Mouse (Mus musculus) mature B cell (primary cell): ENCODE measurements around the gene Gadd45g.

Experiments used
- in situ Hi-C: fragments of 300-500 bp; cut with MboI; formaldehyde crosslinking; loops from 2 replicates; pipeline ENCODE4 v1.14.3; 2019

Gadd45g gene

DNA sequence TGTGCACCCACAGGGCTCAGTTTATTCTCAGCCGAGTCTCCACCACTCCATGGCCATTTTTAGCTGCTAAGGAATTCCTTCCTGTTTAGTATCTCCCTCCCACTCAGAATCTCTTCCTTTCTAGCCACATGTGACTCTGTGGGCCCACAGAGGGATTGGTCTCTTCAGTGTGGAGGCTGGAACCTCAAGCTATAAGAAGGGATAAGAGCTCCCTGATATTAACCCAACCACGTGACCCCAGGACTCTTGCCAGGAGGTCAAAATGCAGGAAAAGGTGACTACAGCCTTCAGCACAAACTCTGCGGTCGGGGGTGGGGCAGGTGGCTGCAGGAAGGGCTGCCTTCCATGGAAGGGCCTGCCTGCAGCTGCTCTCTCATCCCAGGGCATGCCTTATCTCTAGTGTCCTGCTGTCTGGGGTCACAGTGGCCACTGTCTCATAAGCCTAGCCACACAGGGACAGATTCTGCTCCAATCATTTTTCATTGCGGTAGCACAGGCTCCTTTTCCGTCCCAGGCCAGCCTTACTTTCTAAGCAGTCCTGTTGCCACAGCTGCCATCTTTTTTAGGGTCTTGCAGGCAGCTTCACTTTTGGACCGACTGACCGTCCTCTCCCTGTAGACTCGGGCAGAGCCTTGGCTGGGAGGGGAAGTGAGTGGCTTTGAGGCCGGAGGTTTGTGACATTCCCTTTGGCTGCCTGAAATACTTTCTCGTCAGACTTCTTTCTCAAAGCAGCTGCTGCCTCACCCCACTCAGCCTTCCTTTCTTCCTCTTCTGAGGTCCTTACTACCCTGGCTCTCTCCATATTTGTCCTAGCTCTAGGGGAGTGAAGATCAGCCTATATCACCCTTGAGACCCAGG lies 35.0 kb downstream of the Gadd45g start:
- in situ Hi-C loops = no loop called here

DNA sequence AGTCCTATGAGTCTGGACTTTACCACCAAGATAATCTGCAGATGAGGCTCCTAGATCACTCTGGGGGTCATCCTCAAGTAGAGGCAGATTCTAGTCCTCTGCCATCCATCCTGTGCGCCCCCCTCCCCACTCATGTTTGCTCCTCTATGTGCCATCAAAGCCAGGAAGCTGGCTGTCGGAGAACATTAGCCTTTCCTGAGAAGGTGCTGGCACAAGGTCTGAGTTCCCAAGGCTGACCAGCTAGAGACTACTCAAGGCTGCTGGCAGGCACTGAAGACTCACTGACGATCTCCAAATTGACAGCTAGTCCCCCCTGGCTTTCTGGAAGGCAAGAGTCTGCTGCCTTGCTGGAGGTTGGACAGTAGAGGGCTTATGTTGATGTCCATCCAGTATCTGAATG lies 35.7 kb downstream of the Gadd45g start:
- in situ Hi-C loops = no loop called here

DNA sequence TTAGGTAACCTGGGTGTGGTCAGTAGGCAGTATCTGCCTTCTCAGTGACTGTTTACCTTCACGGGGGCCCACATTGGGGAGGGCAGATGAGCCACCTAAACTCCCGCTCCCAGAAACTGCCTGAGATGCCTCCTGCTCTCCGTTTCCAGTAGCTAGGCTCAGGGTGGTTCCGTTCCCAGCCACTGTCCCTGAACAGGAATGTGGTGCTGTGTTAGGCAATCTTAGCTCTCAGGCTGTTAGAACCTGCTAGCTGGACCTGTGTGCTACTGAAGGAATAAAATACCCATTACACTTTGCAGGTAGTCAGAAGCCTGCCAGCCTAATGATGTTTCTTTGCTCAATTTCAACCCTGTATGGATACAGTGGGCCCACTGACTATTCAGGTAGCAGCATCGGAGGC lies 37.8 kb downstream of the Gadd45g start:
- in situ Hi-C loops = no loop called here

DNA sequence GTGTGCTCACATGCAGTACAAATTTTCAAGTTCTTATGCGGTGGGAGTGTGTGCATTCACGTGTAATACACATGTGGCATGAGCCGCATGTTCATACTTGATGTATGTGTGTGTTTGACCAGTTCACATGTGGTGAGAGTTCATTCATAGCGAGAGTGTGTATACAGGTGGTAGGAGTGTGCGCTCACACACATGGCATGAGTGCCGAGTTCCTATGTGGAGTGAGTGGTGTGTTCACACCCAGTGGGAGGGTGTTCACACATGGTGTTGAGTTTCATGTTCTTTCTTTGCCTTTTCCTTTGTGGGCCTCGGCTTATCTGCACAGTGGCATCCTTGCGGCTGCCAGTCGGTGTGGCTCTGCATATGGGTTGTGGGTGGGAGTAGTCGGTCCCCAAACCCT lies 39.1 kb downstream of the Gadd45g start:
- in situ Hi-C loops = no loop called here

DNA sequence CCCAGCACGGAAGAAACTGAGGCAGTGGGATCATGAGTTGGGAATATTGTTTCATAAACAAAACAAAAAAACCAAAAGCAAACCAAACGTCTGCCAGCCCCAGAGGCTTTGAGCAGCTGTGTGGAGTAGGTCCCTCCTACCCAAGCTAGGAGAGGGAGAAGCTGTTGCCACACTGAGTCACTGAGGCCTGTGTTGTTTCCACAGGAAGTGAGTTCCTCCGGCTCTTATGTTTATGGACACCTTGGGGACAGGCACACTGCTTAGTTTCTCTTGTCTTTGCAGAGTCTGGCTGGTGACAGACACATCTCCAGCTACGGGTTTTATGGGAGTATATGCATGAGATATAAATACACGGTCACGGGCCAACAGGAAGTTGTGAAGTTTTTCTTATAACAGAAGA lies 39.6 kb downstream of the Gadd45g start:
- in situ Hi-C loops = no loop called here

DNA sequence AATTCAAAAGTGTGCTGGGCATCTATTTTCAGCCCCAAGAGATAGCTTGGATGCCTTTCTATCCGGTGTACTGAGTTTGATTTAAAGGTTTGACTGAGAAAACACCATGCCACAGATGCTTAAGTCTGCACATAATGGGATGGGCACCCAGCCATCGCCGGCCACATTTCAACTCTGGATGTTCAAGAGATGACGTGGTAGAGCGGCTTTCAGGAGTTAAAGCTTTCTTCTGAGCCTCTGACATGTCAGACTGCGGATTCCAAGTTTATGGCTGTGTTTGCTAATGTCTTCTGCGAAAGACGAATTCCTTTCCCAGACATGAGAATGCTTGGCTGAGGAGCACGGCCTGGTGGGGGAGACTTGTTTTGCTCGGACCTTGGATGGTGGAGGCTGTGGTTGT lies 40.2 kb downstream of the Gadd45g start:
- in situ Hi-C loops = no loop called here

DNA sequence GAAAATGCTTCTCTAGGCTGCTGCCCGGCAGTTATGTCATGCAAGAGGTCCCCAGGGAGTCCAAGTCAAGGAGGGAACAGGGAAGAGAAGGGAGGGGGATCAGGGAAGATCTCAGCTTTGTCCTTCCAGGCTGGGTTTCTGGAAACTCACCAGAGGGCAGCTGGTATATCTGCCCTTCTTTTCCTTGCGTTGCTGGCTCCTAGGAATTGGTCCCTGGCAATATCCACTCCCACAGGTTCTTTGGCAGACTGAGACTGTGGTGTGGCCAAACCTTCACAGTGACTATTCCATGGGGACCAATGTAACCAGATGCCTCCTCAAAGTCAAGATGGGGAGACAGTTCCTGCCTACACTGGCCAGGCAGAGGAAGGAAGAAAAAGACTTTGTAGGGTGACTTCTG lies 41.9 kb downstream of the Gadd45g start:
- in situ Hi-C loops = no loop called here

DNA sequence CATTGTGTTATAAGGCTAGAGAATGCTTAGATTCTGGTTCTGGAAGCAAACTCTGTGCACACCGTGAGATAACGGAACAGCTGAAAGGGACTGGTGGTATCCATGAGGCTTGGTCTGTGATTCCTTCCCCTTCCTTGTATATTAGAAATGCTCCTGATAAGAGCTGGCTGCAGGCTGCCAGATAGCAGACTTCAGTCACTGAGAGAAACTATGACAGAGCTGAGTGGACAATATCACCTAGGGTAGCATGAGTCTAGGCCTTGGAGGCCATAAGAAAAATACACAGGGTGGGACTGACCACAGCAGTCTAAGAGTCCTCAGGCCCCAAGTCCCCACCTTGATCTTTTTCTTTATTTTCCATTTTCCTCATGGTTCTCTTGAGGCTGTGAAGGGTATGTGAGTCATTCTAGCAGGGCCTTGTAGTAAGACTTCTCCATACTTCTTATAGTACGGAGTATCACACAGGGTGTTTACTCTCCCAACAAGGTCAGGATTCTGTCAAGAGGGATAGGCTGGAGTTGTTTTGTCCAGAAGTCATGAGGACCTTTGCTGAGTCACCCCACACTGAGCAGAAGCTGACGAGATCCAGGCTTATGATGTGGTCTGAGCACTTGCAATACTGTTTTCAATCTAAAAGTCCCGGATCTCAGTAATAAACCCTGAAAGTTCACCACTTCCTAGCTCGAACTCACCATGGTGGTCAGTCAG lies 45.5 kb downstream of the Gadd45g start:
- in situ Hi-C loops = no loop called here

DNA sequence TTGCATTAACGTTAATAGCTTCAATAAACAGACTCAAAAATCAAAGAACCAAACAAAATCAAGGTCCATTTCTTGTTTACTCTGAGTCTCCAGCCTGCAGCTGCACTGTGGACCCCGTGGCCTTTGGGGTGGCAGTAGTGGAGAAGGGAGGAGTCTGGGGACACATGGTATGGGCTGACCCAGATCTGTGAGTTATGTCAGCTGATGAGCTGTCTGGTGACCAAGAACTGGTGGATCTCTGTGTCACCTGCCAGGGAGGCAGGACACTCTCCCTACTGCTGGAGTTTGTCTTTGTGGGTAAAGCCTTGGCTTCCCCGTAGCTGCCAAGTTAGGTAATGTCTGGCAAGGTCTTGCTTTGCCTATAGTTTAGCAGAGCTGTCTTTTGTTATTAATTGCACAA lies 51.1 kb downstream of the Gadd45g start:
- in situ Hi-C loops = no loop called here
